Mouse (Mus musculus) CH12.LX (cell line): ENCODE measurements at regions not wholly inside any gene's neighbourhood (a gene's known extent, or its start where the extent isn't known, plus 50 kb on each side); places are given as distances from the start of the nearest gene placed in this dataset.

Source experiments
- DNase-seq: peaks from one replicate; pipeline ENCODE4 v3.0.0-alpha.2; 2013; ENCODE audit errors: extremely low read depth
- H3K27ac ChIP-seq: 2 replicates; pipeline ENCODE4 v1.5.1; 2012; ENCODE audit warnings: low read depth, mild to moderate bottlenecking, control low read depth, moderate library complexity; ENCODE audit not compliant: insufficient read depth
- H3K27me3 ChIP-seq: replicated peaks from 2 replicates; pipeline ENCODE3; 2012; ENCODE audit warnings: inconsistent platforms
- H3K36me3 ChIP-seq, 2 experiments: replicated peaks in 1 of 2; 2 replicates each; pipeline versions ENCODE3 to v1.6.1; 2012; ENCODE audit warnings: inconsistent platforms in 1 of 2, low read length in 1 of 2, mild to moderate bottlenecking in 1 of 2, mixed read lengths in 1 of 2, moderate library complexity in 1 of 2; ENCODE audit not compliant: control insufficient read depth in 1 of 2, insufficient read depth in 1 of 2
- H3K4me1 ChIP-seq, 2 experiments: 2 replicates each; pipeline ENCODE4 v1.6.1; 2012; ENCODE audit warnings: inconsistent platforms in 1 of 2, moderate library complexity in 1 of 2; ENCODE audit not compliant: insufficient read depth in 2 of 2, control insufficient read depth in 1 of 2
- H3K4me2 ChIP-seq: 2 replicates; pipeline ENCODE4 v1.6.1; 2012; ENCODE audit warnings: low read depth, mild to moderate bottlenecking, control low read depth; ENCODE audit not compliant: poor library complexity, insufficient read depth, severe bottlenecking
- H3K4me3 ChIP-seq, 3 experiments: fragments of 150-350 bp in 1 of 3; sonication (generic) in 1 of 3; replicated peaks in 1 of 3; 2 replicates each; pipeline versions ENCODE3 to v1.5.1; 2011 to 2012; ENCODE audit warnings: low read depth in 2 of 3, low read length in 2 of 3, mild to moderate bottlenecking in 2 of 3, moderate library complexity in 2 of 3, control low read depth in 1 of 3, improper control_type of control experiment in 1 of 3, inconsistent platforms in 1 of 3, mixed read lengths in 1 of 3; ENCODE audit not compliant: poor library complexity in 1 of 3
- H3K79me2 ChIP-seq: replicated peaks from 2 replicates; pipeline ENCODE4 v1.6.1; 2012; ENCODE audit warnings: mild to moderate bottlenecking, moderate library complexity; ENCODE audit not compliant: control insufficient read depth, poor library complexity, insufficient read depth, severe bottlenecking; ENCODE audit errors: extremely low read depth
- H3K9ac ChIP-seq: 2 replicates; pipeline ENCODE4 v1.6.1; 2012; ENCODE audit warnings: low read depth, mild to moderate bottlenecking, control low read depth, moderate library complexity; ENCODE audit not compliant: insufficient read depth
- H3K9me3 ChIP-seq: replicated peaks from 2 replicates; pipeline ENCODE3; 2012; ENCODE audit warnings: low read length, inconsistent platforms, mixed read lengths
- BHLHE40 ChIP-seq: IDR thresholded peaks from 2 replicates; pipeline ENCODE4 v1.6.1; 2011; ENCODE audit warnings: mild to moderate bottlenecking, low read depth, low read length, improper control_type of control experiment
- CTCF ChIP-seq, 2 experiments: IDR thresholded peaks in 1 of 2; conservative IDR thresholded peaks in 1 of 2; 2 replicates each; pipeline ENCODE4 v1.5.1; 2011 to 2012; ENCODE audit warnings: low read depth in 2 of 2, low read length in 2 of 2, improper control_type of control experiment in 1 of 2, inconsistent platforms in 1 of 2, mild to moderate bottlenecking in 1 of 2, moderate library complexity in 1 of 2
- ETS1 ChIP-seq: conservative IDR thresholded peaks from 2 replicates; pipeline ENCODE4 v1.6.1; 2012; ENCODE audit warnings: low read depth, mild to moderate bottlenecking, inconsistent platforms, low read length, improper control_type of control experiment, moderate library complexity
- GABPA ChIP-seq: IDR thresholded peaks from 2 replicates; pipeline ENCODE4 v1.6.1; 2012; ENCODE audit warnings: low read depth, low read length, improper control_type of control experiment, inconsistent platforms; ENCODE audit not compliant: insufficient replicate concordance
- HCFC1 ChIP-seq: IDR thresholded peaks from 2 replicates; pipeline ENCODE4 v1.6.1; 2012; ENCODE audit warnings: low read depth, mild to moderate bottlenecking, inconsistent platforms, low read length, improper control_type of control experiment
- KAT2A ChIP-seq: IDR thresholded peaks from 2 replicates; pipeline ENCODE4 v1.6.1; 2012; ENCODE audit warnings: low read length, improper control_type of control experiment, inconsistent platforms; ENCODE audit not compliant: insufficient replicate concordance
- MAFK ChIP-seq: IDR thresholded peaks from 2 replicates; pipeline ENCODE4 v1.6.1; 2011; ENCODE audit warnings: low read length, improper control_type of control experiment; ENCODE audit not compliant: insufficient replicate concordance
- MAZ ChIP-seq: IDR thresholded peaks from 2 replicates; pipeline ENCODE4 v1.6.1; 2012; ENCODE audit warnings: low read depth, mild to moderate bottlenecking, inconsistent platforms, low read length, improper control_type of control experiment, moderate library complexity
- MXI1 ChIP-seq: IDR thresholded peaks from 2 replicates; pipeline ENCODE4 v1.6.1; 2011; ENCODE audit warnings: mild to moderate bottlenecking, low read depth, low read length, improper control_type of control experiment
- NRF1 ChIP-seq: IDR thresholded peaks from 2 replicates; pipeline ENCODE4 v1.6.1; 2014; ENCODE audit warnings: low read depth, mild to moderate bottlenecking, inconsistent platforms, low read length, improper control_type of control experiment, moderate library complexity
- PAX5 ChIP-seq: IDR thresholded peaks from 2 replicates; pipeline ENCODE4 v1.6.1; 2012; ENCODE audit warnings: low read length, inconsistent platforms, mixed read lengths
- POLR2AphosphoS2 ChIP-seq: IDR thresholded peaks from 2 replicates; pipeline ENCODE4 v1.6.1; 2011; ENCODE audit warnings: low read depth, low read length, improper control_type of control experiment
- RAD21 ChIP-seq: IDR thresholded peaks from 2 replicates; pipeline ENCODE4 v1.6.1; 2011; ENCODE audit warnings: low read depth, mild to moderate bottlenecking, low read length, improper control_type of control experiment, moderate library complexity
- SMC3 ChIP-seq: IDR thresholded peaks from 2 replicates; pipeline ENCODE4 v1.6.1; 2011; ENCODE audit warnings: low read depth, low read length, improper control_type of control experiment
- TBP ChIP-seq: conservative IDR thresholded peaks from 2 replicates; pipeline ENCODE4 v1.6.1; 2011; ENCODE audit warnings: low read depth, low read length, improper control_type of control experiment
- USF2 ChIP-seq: conservative IDR thresholded peaks from 2 replicates; pipeline ENCODE4 v1.6.1; 2011; ENCODE audit warnings: low read depth, low read length, improper control_type of control experiment
- dilution Hi-C: fragments of 300-500 bp; cut with MboI; formaldehyde crosslinking; loops from 2 replicates; pipeline ENCODE4 v1.14.3; 2020; ENCODE audit warnings: low sequenced_read_pairs; ENCODE audit not compliant: extremely low pct_unique_long_range_greater_than_20kb, extremely low pct_ligation_motif_present
- in situ Hi-C: fragments of 300-500 bp; cut with MboI; formaldehyde crosslinking; loops from 3 replicates; pipeline ENCODE4 v1.14.3; 2019; ENCODE audit warnings: low sequenced_read_pairs, low pct_ligation_motif_present, low pct_unique_long_range_greater_than_20kb, mixed read lengths

GRCm38 (mm10) chr17:16480579-16480978, 583.3 kb upstream of the Zfp960 start (continued):
- no peak for TF ChIP-seq BHLHE40
- no peak for TF ChIP-seq KAT2A

GRCm38 (mm10) chr17:16461208-16461607, 602.7 kb upstream of the Zfp960 start:
- in situ Hi-C loops: no loop called here
- dilution Hi-C loops: no loop called here

GRCm38 (mm10) chr17:16453098-16453497, 610.8 kb upstream of the Zfp960 start:
- TF ChIP-seq USF2 (no peak), HCFC1 (no peak), MAZ (no peak), SMC3 (no peak), ETS1 (no peak), GABPA (no peak), PAX5 (no peak), NRF1 (no peak), MXI1 (no peak)
- Histone ChIP-seq H3K4me3 (no peak overlapping the region), H3K4me2 (no peak overlapping the region), H3K27ac (no peak overlapping the region), H3K9ac (no peak overlapping the region), H3K9me3 (no peaks in the 10 kb centered on the region), H3K27me3 (no peaks in the 10 kb centered on the region), H3K4me1 (no peaks in the 10 kb centered on the region), H3K36me3 (no peaks in the 10 kb centered on the region), H3K79me2 (no peaks in the 10 kb centered on the region)
- in situ Hi-C loops (no loop called here), dilution Hi-C loops (no loop called here)
- no peak for DNase-seq

More at GRCm38 (mm10) chr17:16461208-16461607, 602.7 kb upstream of the Zfp960 start:
- Histone ChIP-seq H3K79me2 (no peaks in the 10 kb centered on the region), H3K27me3 (no peaks in the 10 kb centered on the region), H3K9me3 (no peaks in the 10 kb centered on the region), H3K4me3 (no peak overlapping the region), H3K4me1 (no peaks in the 10 kb centered on the region), H3K4me2 (no peak overlapping the region), H3K9ac (no peak overlapping the region), H3K27ac (no peak overlapping the region), H3K36me3 (no peaks in the 10 kb centered on the region)
- TF ChIP-seq MAFK (no peak), RAD21 (peak; percentile 30), NRF1 (no peak), POLR2AphosphoS2 (no peak), BHLHE40 (no peak), CTCF (conservative IDR thresholded peaks at IDR 0.05 in 1 of 2, IDR thresholded peaks at IDR 0.05 in 1 of 2; ENCODE audit: low read depth in 2 of 2, low read length in 2 of 2) (peak in 1 of 2 experiments; percentile 30; a peak in 1 of 4 replicates), KAT2A (no peak), SMC3 (peak; percentile 13; the same call in 1 of the 2 replicates), TBP (no peak)
- DNase-seq: no peak
